Mouse (Mus musculus): ENCODE data around the gene Pop5. TPM values are rescaled to one million over a fixed set of nuclear protein-coding genes. Genes with fewer than 3 reads are reported as not detected.

The Pop5 gene
- 40.6 and 139 TPM in 2 replicates for polyA plus RNA-seq (2012; rRNA removed)

GRCm38 (mm10) chr5:115235786-115236263, at the start of gene Pop5:
Pop5 (plus strand) TSS chr5:115235836.

DNA sequence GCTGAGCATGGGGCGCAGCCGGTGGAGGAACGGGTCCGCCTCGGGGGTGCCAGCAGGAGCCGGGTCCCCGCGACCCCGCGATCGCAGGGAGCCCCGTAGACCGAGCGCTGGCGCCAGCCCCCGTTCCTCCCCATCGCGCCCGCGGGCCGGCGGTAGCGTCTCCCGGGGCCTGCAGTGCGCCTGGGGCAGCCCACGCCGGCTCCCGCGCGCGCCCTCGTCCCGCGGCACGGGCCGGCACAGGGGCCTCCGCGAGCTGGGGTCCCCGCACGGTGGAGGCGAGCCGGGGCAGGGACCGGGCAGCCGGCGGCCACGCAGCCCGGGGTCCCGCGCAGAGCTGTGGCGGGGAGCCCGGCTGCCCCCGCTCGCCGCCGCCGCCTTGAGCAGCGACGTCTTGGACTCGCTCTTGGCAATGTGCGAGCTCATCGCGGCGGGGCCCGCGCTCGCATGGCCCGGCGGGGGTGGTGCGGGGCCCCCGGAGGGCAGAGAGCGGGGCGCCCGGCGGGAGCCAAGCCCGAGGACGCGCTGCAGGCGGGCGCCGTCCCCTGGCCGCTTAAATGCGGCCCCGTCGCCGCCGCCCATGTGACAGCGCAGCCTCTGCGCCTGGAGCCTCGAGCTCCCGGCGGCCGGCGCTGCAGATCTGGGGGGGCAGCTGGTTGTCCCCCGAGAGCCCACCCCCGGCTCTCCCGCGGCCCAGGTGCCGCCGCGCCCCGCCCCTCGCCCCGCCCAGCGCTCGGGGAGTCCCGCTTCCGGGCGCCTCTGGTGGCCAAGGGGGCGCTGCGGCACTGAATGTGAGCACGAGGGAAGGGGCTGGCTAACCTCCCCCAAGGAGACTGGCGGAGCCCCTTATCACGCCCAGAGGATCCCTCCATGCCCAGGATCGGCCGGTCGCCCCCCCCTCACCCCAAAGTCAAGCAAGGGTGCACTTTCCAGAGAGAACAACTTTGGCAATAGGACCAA, 41.7 kb upstream of the Pop5 start, which contains the start of gene Cabp1:
Gene Cabp1 (minus strand): TSS at position 713 of the 957 bp plus-strand sequence.

DNA sequence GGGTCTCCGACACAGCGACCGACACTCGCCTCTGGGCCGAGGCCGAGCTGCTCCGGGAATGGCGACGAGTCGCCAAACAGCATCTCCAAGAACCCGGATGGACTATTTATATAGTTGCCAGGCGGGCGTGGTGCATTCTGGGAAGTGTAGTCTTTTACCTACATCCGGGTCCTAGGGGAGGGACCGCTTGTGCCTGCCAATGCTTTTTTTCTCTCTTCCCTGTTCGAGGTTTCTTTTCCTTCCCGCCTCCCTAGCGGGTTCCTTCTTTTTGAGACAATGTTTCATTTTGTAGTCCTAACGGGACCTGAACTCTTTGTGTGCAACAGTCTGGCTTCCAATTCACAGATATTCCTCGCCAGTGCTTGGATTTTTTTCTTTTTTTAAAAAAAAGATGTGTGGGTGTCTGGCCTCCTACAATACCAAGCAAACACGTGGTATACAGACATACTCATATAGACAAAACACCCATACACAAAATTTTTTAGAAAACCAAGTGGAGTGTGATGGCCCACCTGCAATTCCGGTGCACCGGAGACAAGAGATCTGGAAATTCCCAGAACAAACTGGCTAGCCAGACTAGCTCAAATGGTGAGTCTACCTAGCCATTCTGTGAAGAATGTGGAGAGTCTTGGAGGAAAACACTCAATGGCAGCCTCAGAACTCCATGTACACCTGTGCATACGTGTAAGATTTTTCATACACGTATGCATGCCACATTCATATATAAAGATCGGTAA, 37.3 kb downstream of the Pop5 start, which contains the start of gene Rnf10:
Gene Rnf10 (minus strand): TSS at position 87 of the 737 bp plus-strand sequence.

GRCm38 (mm10) chr5:115279226-115280049, 43.8 kb downstream of the Pop5 start, which contains the start of gene Coq5:
Coq5 (plus strand) TSS chr5:115279666.

Other genes with a start within 250 kb of the Pop5 start
- 44.3 and 46.2 TPM in 2 replicates for gene Sppl3, start 224.7 kb upstream of the Pop5 start, polyA plus RNA-seq (2012; rRNA removed)
- not detected in 2 replicates for gene Gm10401, start 137.5 kb upstream of the Pop5 start, polyA plus RNA-seq (2012; rRNA removed)
- 62.0 and 69.5 TPM in 2 replicates for gene Acads, start 116.5 kb upstream of the Pop5 start, polyA plus RNA-seq (2012; rRNA removed)
- gene Unc119b, start 100.9 kb upstream of the Pop5 start, polyA plus RNA-seq (2012; rRNA removed), result 14.9 and 15.3 TPM in 2 replicates
- gene Mlec, start 77.7 kb upstream of the Pop5 start, polyA plus RNA-seq (2012; rRNA removed), result 32.7 and 34.7 TPM in 2 replicates
- gene Cabp1, start 41.5 kb upstream of the Pop5 start, polyA plus RNA-seq (2012; rRNA removed), result 0.51 and 0.57 TPM in 2 replicates
- 73.9 and 104 TPM in 2 replicates for gene Rnf10, start 37.1 kb downstream of the Pop5 start, polyA plus RNA-seq (2012; rRNA removed)
- 4.9 and 5.8 TPM in 2 replicates for gene Coq5, start 43.8 kb downstream of the Pop5 start, polyA plus RNA-seq (2012; rRNA removed)
- gene Dynll1, start 65.2 kb downstream of the Pop5 start, polyA plus RNA-seq (2012; rRNA removed), result 51.1 and 79.2 TPM in 2 replicates
- 10.4 and 21.9 TPM in 2 replicates for gene Srsf9, start 91.3 kb downstream of the Pop5 start, polyA plus RNA-seq (2012; rRNA removed)
- 3.6 and 4.2 TPM in 2 replicates for gene Gatc, start 105.3 kb downstream of the Pop5 start, polyA plus RNA-seq (2012; rRNA removed)
- gene Triap1, start 105.4 kb downstream of the Pop5 start, polyA plus RNA-seq (2012; rRNA removed), result 4.2 and 4.3 TPM in 2 replicates
- 2,279 and 5,235 TPM in 2 replicates for gene Cox6a1, start 113.1 kb downstream of the Pop5 start, polyA plus RNA-seq (2012; rRNA removed)
- 8.2 and 8.9 TPM in 2 replicates for gene Msi1, start 193.8 kb downstream of the Pop5 start, polyA plus RNA-seq (2012; rRNA removed)
- 22,403 and 37,455 TPM in 2 replicates for gene Pla2g1b, start 230.4 kb downstream of the Pop5 start, polyA plus RNA-seq (2012; rRNA removed)
- 11.4 and 13.2 TPM in 2 replicates for gene Sirt4, start 248.9 kb downstream of the Pop5 start, polyA plus RNA-seq (2012; rRNA removed)